Mouse (Mus musculus) neural tube, embryonic 14.5 days (tissue): Measurements from ENCODE around the gene Rhox13. TPM values are rescaled to one million over a fixed set of nuclear protein-coding genes. Genes with fewer than 3 reads are reported as not detected.

Experiments
- polyA plus RNA-seq: library from polyadenylated mRNA; unstranded; fragments of >200 nt; fragmentation: Nextera tagmentation; extraction: Ambion mirVana; gene quantifications from 2 replicates; pipeline ENCODE4 v1.2.1, GENCODE M21; 2014

Gene Rhox13
- polyA plus RNA-seq, 1 experiment from 2014 or later, result not detected

Other genes with a start within 250 kb of the Rhox13 start
- gene Rhox8, start 242.3 kb upstream of the Rhox13 start, polyA plus RNA-seq, result not detected in 2 replicates
- gene Rhox7b, start 224.0 kb upstream of the Rhox13 start, polyA plus RNA-seq, result not detected in 2 replicates
- not detected in 2 replicates for gene Rhox9, start 219.4 kb upstream of the Rhox13 start, polyA plus RNA-seq
- gene Btg1-ps1, start 102.4 kb upstream of the Rhox13 start, polyA plus RNA-seq, result not detected in 2 replicates
- not detected in 2 replicates for gene Btg1-ps2, start 78.1 kb upstream of the Rhox13 start, polyA plus RNA-seq
- not detected in 2 replicates for gene Rhox10, start 54.7 kb upstream of the Rhox13 start, polyA plus RNA-seq
- not detected in 2 replicates for gene Rhox11, start 36.1 kb upstream of the Rhox13 start, polyA plus RNA-seq
- not detected in 2 replicates for gene Rhox12, start 10.3 kb upstream of the Rhox13 start, polyA plus RNA-seq
- 6.9 and 9.0 TPM in 2 replicates for gene Zbtb33, start 68.6 kb downstream of the Rhox13 start, polyA plus RNA-seq
- gene Tmem255a, start 131.2 kb downstream of the Rhox13 start, polyA plus RNA-seq, result 65.1 and 66.9 TPM in 2 replicates
- gene Atp1b4, start 195.0 kb downstream of the Rhox13 start, polyA plus RNA-seq, result 0.15 TPM in 1 of 2 replicates, not detected in the other